Mouse (Mus musculus) spleen, adult 2 months (tissue): ENCODE measurements around the gene Naa25. TPM values are rescaled to one million over a fixed set of nuclear protein-coding genes. Genes with fewer than 3 reads are reported as not detected.

ENCODE experiments used
- DNase-seq, 2 experiments: peaks; one replicate each; pipeline versions ENCODE4 v3.0.0 to v3.0.0-alpha.2; 2012 to 2021; ENCODE audit warnings: low spot score in 2 of 2, low read depth in 1 of 2
- H3K27ac ChIP-seq: fragments of 200-500 bp; 2 replicates; pipeline ENCODE4 v1.5.1; 2012; ENCODE audit warnings: low read length, inconsistent platforms; ENCODE audit not compliant: insufficient read depth
- H3K27me3 ChIP-seq: fragments of 200-500 bp; 2 replicates; pipeline ENCODE4 v1.6.1; 2012; ENCODE audit warnings: mild to moderate bottlenecking, moderate library complexity, low read length, inconsistent platforms; ENCODE audit not compliant: control insufficient read depth, insufficient read depth
- H3K36me3 ChIP-seq: fragments of 200-500 bp; 2 replicates; pipeline ENCODE4 v1.6.1; 2012; ENCODE audit warnings: mild to moderate bottlenecking, low read length, inconsistent platforms; ENCODE audit not compliant: control insufficient read depth, insufficient read depth
- H3K4me1 ChIP-seq: fragments of 200-500 bp; 2 replicates; pipeline ENCODE4 v1.6.1; 2011; ENCODE audit warnings: inconsistent platforms; ENCODE audit not compliant: control insufficient read depth, insufficient read depth, insufficient read length
- H3K4me3 ChIP-seq: fragments of 200-500 bp; 2 replicates; pipeline ENCODE4 v1.5.1; 2011; ENCODE audit warnings: mild to moderate bottlenecking, inconsistent platforms; ENCODE audit not compliant: insufficient read depth, insufficient read length; ENCODE audit errors: extremely low read depth
- CTCF ChIP-seq: fragments of 200-500 bp; IDR thresholded peaks from 2 replicates; pipeline ENCODE4 v1.5.1; 2011; ENCODE audit warnings: mild to moderate bottlenecking, inconsistent platforms; ENCODE audit not compliant: insufficient read depth, insufficient read length, insufficient replicate concordance; ENCODE audit errors: extremely low read depth
- POLR2A ChIP-seq: fragments of 200-500 bp; IDR thresholded peaks from 2 replicates; pipeline ENCODE4 v1.6.1; 2011; ENCODE audit warnings: low read depth, low read length, inconsistent platforms
- WGBS: fragments of 180-500 bp; shearing (Covaris S2); methylation state at CpG from one replicate; pipeline ENCODE4 v1.1.7; 2018; 5-methylcytosine and 5-hydroxymethylcytosine counted together
- polyA plus RNA-seq: library from polyadenylated mRNA; depleted of rRNA; stranded (reverse); fragments of >200 nt; gene quantifications from 2 replicates; pipeline ENCODE4 v1.2.3, GENCODE M21; 2012

Naa25 gene
- polyA plus RNA-seq, 1 experiment, result 7.5 TPM

- H3K27me3 ChIP-seq, result no peaks in the 10 kb centered on the region
- no peak overlapping the region for H3K27ac ChIP-seq
- H3K4me1 ChIP-seq, result peaks cover 7% of the 10 kb centered on the region
- no peaks in the 10 kb centered on the region for H3K36me3 ChIP-seq
- no peak overlapping the region for H3K4me3 ChIP-seq
- TF ChIP-seq POLR2A, result no peak
- TF ChIP-seq CTCF, result no peak
- no peak for DNase-seq
- WGBS, result 91% methylated on average over 5 of the region's 5 CpGs
These were observed 2.1 kb upstream of the Naa25 start for GRCm38 (mm10) chr5:121395621-121396020.

GRCm38 (mm10) chr5:121398146-121398964 lies 619 bp downstream of the Naa25 start:
- WGBS, result 1% methylated on average over 67 of the region's 67 CpGs
- TF ChIP-seq POLR2A, result no peak
- no peak for TF ChIP-seq CTCF
- DNase-seq, result no peak

GRCm38 (mm10) chr5:121398965-121399462 lies 1.3 kb downstream of the Naa25 start:
- H3K4me1 ChIP-seq, result peaks cover 12% of the 10 kb centered on the region
- no peaks in the 10 kb centered on the region for H3K36me3 ChIP-seq
- H3K27ac ChIP-seq, result no peak overlapping the region
- no peaks in the 10 kb centered on the region for H3K27me3 ChIP-seq
- H3K4me3 ChIP-seq, result no peak overlapping the region
- WGBS, result 20% methylated on average over 9 of the region's 9 CpGs
- TF ChIP-seq POLR2A (no peak), CTCF (no peak)
- DNase-seq, result no peak

More at GRCm38 (mm10) chr5:121398146-121398964, 619 bp downstream of the Naa25 start:
- Histone ChIP-seq H3K27ac (no peak overlapping the region), H3K27me3 (no peaks in the 10 kb centered on the region), H3K4me3 (peak overlapping the region; percentile 88), H3K4me1 (peaks cover 12% of the 10 kb centered on the region), H3K36me3 (no peaks in the 10 kb centered on the region)

- H3K27ac ChIP-seq, result no peak overlapping the region
- DNase-seq, result no peak
- no peaks in the 10 kb centered on the region for H3K27me3 ChIP-seq
- 76% methylated on average over 5 of the region's 5 CpGs for WGBS
- H3K4me3 ChIP-seq, result no peak overlapping the region
- H3K4me1 ChIP-seq, result peaks cover 12% of the 10 kb centered on the region
- no peak for TF ChIP-seq CTCF
- TF ChIP-seq POLR2A, result no peak
- no peaks in the 10 kb centered on the region for H3K36me3 ChIP-seq
These were observed 1.8 kb downstream of the Naa25 start for GRCm38 (mm10) chr5:121399540-121399939.

- Histone ChIP-seq H3K4me3 (no peak overlapping the region), H3K27ac (no peak overlapping the region), H3K4me1 (peaks cover 12% of the 10 kb centered on the region), H3K36me3 (no peaks in the 10 kb centered on the region), H3K27me3 (no peaks in the 10 kb centered on the region)
- no peak for TF ChIP-seq POLR2A
- TF ChIP-seq CTCF, result no peak
- 56% methylated on average over 5 of the region's 5 CpGs for whole genome bisulfite sequencing
- no peak for DNase-seq
These were observed 2.3 kb downstream of the Naa25 start for GRCm38 (mm10) chr5:121400064-121400463.

GRCm38 (mm10) chr5:121400849-121401248 lies 3.1 kb downstream of the Naa25 start:
- Histone ChIP-seq H3K4me1 (peaks cover 12% of the 10 kb centered on the region), H3K36me3 (no peaks in the 10 kb centered on the region; the same call in 1 of the 2 replicates), H3K4me3 (no peak overlapping the region), H3K27ac (no peak overlapping the region), H3K27me3 (no peaks in the 10 kb centered on the region)
- 76% methylated on average over 5 of the region's 5 CpGs for WGBS
- no peak for DNase-seq
- no peak for TF ChIP-seq CTCF
- no peak for TF ChIP-seq POLR2A

- TF ChIP-seq CTCF, result no peak
- no peak for TF ChIP-seq POLR2A
- Histone ChIP-seq H3K27ac (no peak overlapping the region), H3K36me3 (peaks cover 22% of the 10 kb centered on the region), H3K27me3 (no peaks in the 10 kb centered on the region), H3K4me1 (no peaks in the 10 kb centered on the region), H3K4me3 (no peak overlapping the region)
- DNase-seq, result no peak
- 94% methylated on average over 8 of the region's 8 CpGs for WGBS
These were observed 10.1 kb downstream of the Naa25 start for GRCm38 (mm10) chr5:121407856-121408255.
